Mouse (Mus musculus): ENCODE measurements at regions not wholly inside any gene's neighbourhood (a gene's known extent, or its start where the extent isn't known, plus 50 kb on each side); places are given as distances from the start of the nearest gene placed in this dataset.

DNA sequence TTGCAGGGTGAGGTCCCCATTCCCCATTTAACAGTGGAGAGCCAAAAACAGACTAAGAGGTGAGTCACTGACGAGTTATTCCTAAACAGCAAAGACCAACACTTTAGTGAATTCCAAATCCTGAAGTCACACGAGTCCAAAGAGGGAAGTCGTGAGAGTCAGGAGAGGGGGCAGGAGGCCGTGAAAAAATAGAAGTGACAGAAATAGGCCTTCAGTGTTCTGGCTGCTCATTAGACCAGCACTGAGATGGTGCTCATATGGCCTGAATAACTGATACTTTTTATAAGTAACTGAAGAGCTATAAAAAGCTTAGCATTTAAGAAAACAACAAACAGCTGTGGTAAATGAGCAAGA lies 68.5 kb upstream of the Bach2 start:
- Histone ChIP-seq H3K4me2 (peak overlapping the region; percentile 74), H3K4me1 (replicated peaks) (peaks cover 53% of the 10 kb centered on the region), H3K27me3 (no peaks in the 10 kb centered on the region), H3K27ac (peak overlapping the region; percentile 81), H3K9me3 (replicated peaks) (no peaks in the 10 kb centered on the region), H3K36me3 (no peaks in the 10 kb centered on the region), H3K4me3 (replicated peaks) (peak overlapping the region; percentile 56), H3K9ac (peak overlapping the region; percentile 52)
- DNase-seq (no peak), ATAC-seq (ENCODE audit: low read depth) (no peak)
- WGBS (ENCODE audit: insufficient replicate concordance) = 19% methylated on average over 4 of the region's 4 CpGs

DNA sequence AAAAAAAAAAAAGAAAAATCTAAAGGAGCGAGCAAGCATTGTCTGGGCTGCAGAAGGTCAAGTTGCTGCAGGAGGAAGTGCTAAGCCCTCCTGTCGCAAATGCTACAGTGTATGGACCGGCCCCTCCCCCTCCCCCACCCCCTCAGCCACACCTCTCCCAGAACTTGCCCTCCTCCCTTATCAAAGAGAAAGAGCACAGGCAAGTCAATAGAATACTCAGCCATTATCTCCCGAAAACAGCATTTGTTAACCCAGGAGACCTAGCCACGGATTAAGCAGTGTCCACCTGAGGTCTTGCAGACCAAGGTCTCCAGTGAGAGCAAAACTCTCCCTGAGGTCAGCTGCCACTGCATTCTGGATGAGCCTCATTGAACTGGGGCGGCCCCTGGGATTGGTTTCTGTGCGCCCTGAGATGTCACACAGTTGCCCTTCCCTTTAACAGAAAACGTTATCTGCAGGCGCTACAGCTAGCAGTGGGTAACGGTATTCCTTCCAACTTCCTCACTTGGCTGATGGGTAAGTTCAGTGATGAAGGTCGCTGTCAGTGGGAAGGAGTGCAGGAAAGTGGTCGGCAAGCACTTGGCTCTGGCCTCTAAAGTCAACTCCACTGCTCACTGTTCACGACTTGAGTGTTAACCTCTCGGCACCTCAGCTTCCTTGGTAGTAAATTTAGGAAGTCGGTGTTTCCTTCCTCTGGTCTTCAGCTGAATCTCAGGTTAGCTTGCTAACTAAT lies 68.0 kb upstream of the Bach2 start:
- Histone ChIP-seq H3K9ac (peak overlapping the region; percentile 52), H3K27me3 (no peaks in the 10 kb centered on the region), H3K4me1 (replicated peaks) (peaks cover 53% of the 10 kb centered on the region), H3K4me3 (replicated peaks) (peak overlapping the region; percentile 56), H3K4me2 (peak overlapping the region; percentile 74), H3K9me3 (replicated peaks) (no peaks in the 10 kb centered on the region), H3K36me3 (no peaks in the 10 kb centered on the region), H3K27ac (peak overlapping the region; percentile 90)
- ATAC-seq (ENCODE audit: low read depth) = peak; percentile 84
- WGBS (ENCODE audit: insufficient replicate concordance) = 7% methylated on average over 15 of the region's 15 CpGs
- peak; percentile 60 for DNase-seq

DNA sequence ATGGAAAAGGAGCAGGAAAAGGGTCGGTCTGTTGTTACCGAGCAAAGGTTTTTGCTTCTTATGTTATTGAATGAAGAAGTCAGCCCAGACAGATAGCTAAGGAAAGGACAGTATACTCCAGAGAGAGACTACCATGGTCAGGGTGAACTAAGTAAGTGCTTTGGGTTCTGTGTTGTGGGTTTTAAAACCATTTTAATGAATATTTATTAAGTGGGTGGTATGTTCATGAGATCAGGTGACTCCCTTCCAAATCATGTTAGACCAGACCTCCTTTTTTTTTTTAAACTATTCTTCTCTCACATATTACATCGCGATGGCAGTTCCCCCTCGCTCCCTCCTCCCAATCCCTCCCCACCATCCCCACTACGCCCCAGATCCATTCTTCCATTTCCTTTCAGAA lies 67.3 kb upstream of the Bach2 start:
- peaks cover 53% of the 10 kb centered on the region for H3K4me1 ChIP-seq (replicated peaks)
- no peaks in the 10 kb centered on the region for H3K27me3 ChIP-seq
- WGBS (ENCODE audit: insufficient replicate concordance) = 36% methylated on average over 6 of the region's 6 CpGs
- peak overlapping the region; percentile 90 for H3K27ac ChIP-seq
- H3K9me3 ChIP-seq (replicated peaks) = no peaks in the 10 kb centered on the region
- ATAC-seq (ENCODE audit: low read depth) (no peak), DNase-seq (no peak)
- H3K36me3 ChIP-seq = no peaks in the 10 kb centered on the region
- H3K4me2 ChIP-seq = peak overlapping the region; percentile 74
- H3K4me3 ChIP-seq (replicated peaks) = peak overlapping the region; percentile 56
- H3K9ac ChIP-seq = peak overlapping the region; percentile 52

DNA sequence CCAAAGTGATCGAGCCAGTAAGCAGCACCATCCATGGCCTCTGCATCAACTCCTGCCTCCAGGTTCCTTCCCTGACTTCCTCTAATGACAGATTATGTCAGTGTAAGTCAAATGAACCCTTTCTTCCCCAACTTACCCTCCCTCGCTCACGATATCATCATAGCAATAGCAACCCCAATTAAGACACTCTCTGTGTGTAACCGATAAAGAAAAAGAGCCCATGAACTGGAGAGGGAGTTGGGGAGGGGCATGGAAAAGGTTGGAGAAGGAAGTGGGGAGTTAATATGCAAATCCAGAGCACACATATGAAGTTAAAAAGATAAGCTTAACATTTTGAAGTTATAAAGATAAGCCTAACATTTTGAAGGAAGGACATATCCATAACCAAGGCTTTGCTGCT lies 65.6 kb upstream of the Bach2 start:
- Histone ChIP-seq H3K4me1 (replicated peaks) (peaks cover 70% of the 10 kb centered on the region), H3K9me3 (replicated peaks) (no peaks in the 10 kb centered on the region), H3K27me3 (no peaks in the 10 kb centered on the region), H3K27ac (peak overlapping the region; percentile 90), H3K4me3 (replicated peaks) (no peak overlapping the region), H3K36me3 (no peaks in the 10 kb centered on the region), H3K4me2 (peak overlapping the region; percentile 74), H3K9ac (no peak overlapping the region)
- ATAC-seq (ENCODE audit: low read depth) = peak; percentile 37
- DNase-seq = peak; percentile 48
- 40% methylated on average over 4 of the region's 4 CpGs for WGBS (ENCODE audit: insufficient replicate concordance)

DNA sequence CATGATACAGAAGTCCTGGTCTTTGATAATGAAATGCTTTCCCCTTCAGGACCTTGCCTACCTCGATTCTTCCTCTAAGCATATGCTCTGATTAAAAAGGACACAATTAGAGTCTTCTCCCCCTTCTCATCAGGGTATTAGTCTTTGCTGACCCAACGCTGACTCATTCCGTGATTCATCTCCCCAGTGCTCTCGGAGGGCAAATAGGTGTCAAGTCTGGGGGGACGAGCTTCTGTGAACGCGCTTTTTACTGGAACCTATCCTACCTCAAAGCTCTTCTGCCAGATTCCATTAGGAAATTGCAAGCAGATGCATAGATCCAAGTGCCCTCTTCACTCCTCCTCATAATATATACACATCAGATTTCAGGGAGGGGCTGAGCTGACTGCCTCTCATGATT lies 63.8 kb upstream of the Bach2 start:
- H3K4me1 ChIP-seq (replicated peaks) = peaks cover 72% of the 10 kb centered on the region
- no peaks in the 10 kb centered on the region for H3K27me3 ChIP-seq
- H3K4me2 ChIP-seq = no peak overlapping the region
- no peak overlapping the region for H3K9ac ChIP-seq
- no peak overlapping the region for H3K4me3 ChIP-seq (replicated peaks)
- H3K9me3 ChIP-seq (replicated peaks) = no peaks in the 10 kb centered on the region
- no peak for DNase-seq
- 72% methylated on average over 7 of the region's 7 CpGs for WGBS (ENCODE audit: insufficient replicate concordance)
- H3K27ac ChIP-seq = no peak overlapping the region
- H3K36me3 ChIP-seq = no peaks in the 10 kb centered on the region
- ATAC-seq (ENCODE audit: low read depth) = no peak

DNA sequence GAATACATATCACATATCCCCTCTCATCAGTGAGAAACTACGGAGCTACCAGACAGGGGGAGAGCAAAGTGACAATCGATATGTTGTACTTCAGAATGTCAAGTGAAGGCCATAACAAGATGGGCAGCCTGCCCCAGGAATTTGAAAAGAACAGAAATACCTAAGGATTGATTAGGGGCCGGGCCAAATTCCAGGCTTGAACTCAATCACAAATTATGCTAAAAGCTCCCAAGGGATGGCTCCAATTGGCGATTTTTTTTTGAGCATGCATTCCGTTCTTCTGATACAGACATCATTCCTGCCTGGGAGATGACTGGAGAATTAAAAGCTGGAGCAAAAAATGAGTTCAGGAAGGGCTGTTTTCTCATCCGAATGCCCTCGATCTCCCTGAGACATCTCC lies 63.4 kb upstream of the Bach2 start:
- Histone ChIP-seq H3K9me3 (replicated peaks) (no peaks in the 10 kb centered on the region), H3K4me1 (replicated peaks) (peaks cover 71% of the 10 kb centered on the region), H3K4me2 (no peak overlapping the region), H3K27me3 (no peaks in the 10 kb centered on the region), H3K27ac (no peak overlapping the region), H3K36me3 (no peaks in the 10 kb centered on the region), H3K4me3 (replicated peaks) (no peak overlapping the region), H3K9ac (no peak overlapping the region)
- no peak for ATAC-seq (ENCODE audit: low read depth)
- DNase-seq = no peak
- 79% methylated on average over 7 of the region's 7 CpGs for WGBS (ENCODE audit: insufficient replicate concordance)

DNA sequence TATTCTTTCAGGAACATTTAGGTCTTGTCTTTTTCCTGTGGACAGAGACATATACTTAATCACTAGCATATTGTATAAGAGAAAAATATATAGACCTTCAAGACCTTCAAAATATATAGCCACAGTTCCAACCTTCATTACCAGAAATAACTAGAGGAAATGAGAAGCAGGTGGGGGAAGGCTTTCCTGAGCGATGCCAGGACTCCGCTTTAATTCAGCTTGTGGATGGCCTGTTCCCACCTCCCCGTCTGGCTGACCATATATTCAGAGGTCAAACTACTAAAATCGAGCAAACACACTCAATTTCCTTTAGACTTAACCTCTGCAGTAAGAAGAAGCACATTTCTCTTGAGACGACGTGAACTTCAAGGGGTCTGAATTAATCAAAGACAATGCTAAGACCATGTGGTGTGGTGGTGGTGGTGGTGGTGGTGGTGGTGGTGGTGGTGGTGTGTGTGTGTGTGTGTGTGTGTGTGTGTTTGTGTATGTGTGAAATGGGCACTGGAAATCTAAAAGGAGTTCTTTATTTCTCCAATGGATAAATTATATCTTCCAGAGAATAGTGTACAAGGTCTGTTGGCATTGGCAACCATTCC lies 62.7 kb upstream of the Bach2 start:
- Histone ChIP-seq H3K4me1 (replicated peaks) (peaks cover 64% of the 10 kb centered on the region), H3K36me3 (no peaks in the 10 kb centered on the region), H3K4me3 (replicated peaks) (no peak overlapping the region), H3K4me2 (no peak overlapping the region), H3K9me3 (replicated peaks) (no peaks in the 10 kb centered on the region), H3K9ac (no peak overlapping the region), H3K27ac (no peak overlapping the region), H3K27me3 (no peaks in the 10 kb centered on the region)
- 75% methylated on average over 6 of the region's 6 CpGs for WGBS (ENCODE audit: insufficient replicate concordance)
- ATAC-seq (ENCODE audit: low read depth) (no peak), DNase-seq (no peak)

DNA sequence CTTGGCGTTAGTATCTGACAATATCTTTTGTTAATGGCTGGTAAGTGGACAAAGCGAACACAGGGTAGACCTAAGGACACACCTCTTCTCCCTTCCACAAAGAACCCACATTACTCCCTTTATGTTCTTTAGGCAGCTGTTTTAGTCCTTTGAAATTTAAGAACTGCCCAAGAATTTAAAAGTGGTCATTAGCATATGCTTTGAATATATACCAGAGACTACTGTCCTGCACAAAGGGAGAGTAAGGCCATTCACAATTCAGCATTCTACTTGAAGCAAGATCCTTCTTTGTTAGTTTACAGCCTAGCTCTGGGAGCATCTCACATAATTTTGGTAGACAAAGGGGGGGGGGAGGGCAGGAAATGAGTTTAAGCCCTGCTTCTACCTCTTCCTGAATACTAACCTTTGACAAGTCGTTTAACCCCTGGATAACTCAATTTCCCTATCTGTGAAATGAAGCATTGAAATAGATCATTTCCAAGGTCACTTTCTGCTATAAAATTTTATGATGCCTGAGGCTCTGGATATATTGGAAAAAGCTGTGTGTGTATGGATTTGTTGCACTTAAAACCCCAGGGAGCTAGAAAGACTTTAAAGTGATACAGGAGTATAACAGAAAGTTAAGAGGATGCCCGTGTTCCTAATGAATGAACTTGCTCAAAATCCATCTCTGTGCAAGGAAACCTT lies 62.0 kb upstream of the Bach2 start:
- H3K36me3 ChIP-seq = no peaks in the 10 kb centered on the region
- H3K4me3 ChIP-seq (replicated peaks) = no peak overlapping the region
- no peak overlapping the region for H3K4me2 ChIP-seq
- WGBS (ENCODE audit: insufficient replicate concordance) = 57% methylated on average over 4 of the region's 4 CpGs
- no peak for DNase-seq
- H3K27me3 ChIP-seq = no peaks in the 10 kb centered on the region
- no peak overlapping the region for H3K27ac ChIP-seq
- peaks cover 57% of the 10 kb centered on the region for H3K4me1 ChIP-seq (replicated peaks)
- H3K9me3 ChIP-seq (replicated peaks) = no peaks in the 10 kb centered on the region
- ATAC-seq (ENCODE audit: low read depth) = no peak
- no peak overlapping the region for H3K9ac ChIP-seq

DNA sequence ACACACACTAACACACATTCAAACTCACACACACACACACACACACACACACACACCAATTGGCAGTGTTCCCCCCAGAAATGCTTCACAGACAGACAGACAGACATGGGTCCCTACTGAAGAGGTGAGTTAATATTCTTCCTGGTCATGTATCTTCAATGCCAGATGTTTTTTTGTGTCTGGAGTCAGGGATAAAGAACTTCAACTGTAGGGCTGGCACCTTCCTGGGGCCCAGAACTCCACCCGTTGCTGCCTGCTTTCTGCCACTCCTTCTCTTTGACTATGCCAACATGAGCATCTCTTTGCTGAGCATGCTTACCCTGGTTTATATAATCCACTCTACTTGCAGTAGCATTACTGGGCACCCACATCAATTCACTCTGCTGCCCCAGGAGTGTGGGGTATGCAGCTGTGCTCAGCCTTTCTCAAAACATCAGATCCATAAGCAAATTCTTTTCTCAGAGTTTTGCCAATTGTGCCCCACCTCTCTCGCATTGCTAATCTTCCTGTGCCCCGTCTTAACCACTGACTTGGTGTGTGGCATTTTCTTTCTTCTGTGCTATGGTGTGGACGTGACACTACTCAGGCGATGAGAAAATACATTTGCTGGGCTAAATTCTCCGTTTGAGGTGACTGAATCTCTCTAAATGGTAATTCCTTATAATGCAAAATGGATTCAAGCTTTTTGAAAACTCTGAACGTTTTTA lies 60.5 kb upstream of the Bach2 start:
- Histone ChIP-seq H3K4me3 (replicated peaks) (no peak overlapping the region), H3K27ac (peak overlapping the region; percentile 73), H3K27me3 (no peaks in the 10 kb centered on the region), H3K36me3 (no peaks in the 10 kb centered on the region), H3K9ac (peak overlapping the region; percentile 30; the same call in 1 of the 2 replicates), H3K4me1 (replicated peaks) (peaks cover 42% of the 10 kb centered on the region), H3K4me2 (peak overlapping the region; percentile 46), H3K9me3 (replicated peaks) (no peaks in the 10 kb centered on the region)
- 37% methylated on average over 7 of the region's 7 CpGs for WGBS (ENCODE audit: insufficient replicate concordance)
- ATAC-seq (ENCODE audit: low read depth) (peak; percentile 83), DNase-seq (peak; percentile 41)

DNA sequence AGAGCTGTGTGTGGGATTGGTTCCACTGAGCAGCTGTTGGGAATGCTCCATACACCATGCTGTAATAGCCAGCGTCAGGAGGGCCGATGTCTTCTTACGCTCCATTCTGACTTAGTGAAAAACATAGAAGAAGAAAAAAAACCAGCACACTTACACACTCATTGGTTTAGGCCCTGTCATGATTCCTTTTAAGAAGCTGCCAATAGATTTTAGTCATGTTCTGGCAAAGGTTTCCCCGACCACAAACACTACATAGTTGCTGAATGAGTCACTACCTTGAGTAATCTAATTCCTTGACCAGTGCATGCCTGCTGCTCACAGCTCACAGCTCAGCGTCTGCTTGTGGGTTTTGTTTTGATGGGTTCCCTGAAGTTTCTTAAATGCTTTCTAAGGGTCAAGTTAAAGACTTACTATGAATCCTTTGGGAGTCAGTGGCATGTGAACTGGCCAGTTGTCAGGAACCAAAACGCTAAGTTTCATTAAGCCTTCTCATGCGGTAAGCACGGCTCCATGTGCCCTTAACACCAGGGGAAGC lies 58.8 kb upstream of the Bach2 start:
- H3K9ac ChIP-seq = no peak overlapping the region
- DNase-seq = no peak
- no peaks in the 10 kb centered on the region for H3K9me3 ChIP-seq (replicated peaks)
- no peak overlapping the region for H3K4me2 ChIP-seq
- H3K4me1 ChIP-seq (replicated peaks) = peaks cover 36% of the 10 kb centered on the region
- no peaks in the 10 kb centered on the region for H3K27me3 ChIP-seq
- ATAC-seq (ENCODE audit: low read depth) = no peak
- no peak overlapping the region for H3K27ac ChIP-seq
- 65% methylated on average over 8 of the region's 8 CpGs for WGBS (ENCODE audit: insufficient replicate concordance)
- H3K36me3 ChIP-seq = no peaks in the 10 kb centered on the region
- H3K4me3 ChIP-seq (replicated peaks) = no peak overlapping the region

DNA sequence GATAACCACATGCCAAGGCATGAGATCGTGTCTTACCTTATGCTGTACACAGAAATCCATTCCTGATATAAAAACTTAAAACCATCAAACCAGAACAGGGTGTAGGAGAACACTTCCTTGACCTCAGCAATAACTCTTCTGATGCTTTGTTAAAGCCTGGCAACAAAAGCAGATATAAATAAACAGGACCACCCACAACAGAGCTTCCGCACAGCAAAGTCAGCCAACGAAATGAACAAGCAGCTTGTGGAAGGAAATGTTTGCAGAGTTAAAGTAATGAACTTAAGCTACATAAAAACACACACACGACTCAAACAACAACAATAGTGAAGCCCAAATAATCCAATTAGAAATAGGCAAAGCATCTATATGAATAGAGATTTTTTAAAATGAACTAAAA lies 54.8 kb upstream of the Bach2 start:
- no peaks in the 10 kb centered on the region for H3K27me3 ChIP-seq
- WGBS (ENCODE audit: insufficient replicate concordance) = 65% methylated on average over 4 of the region's 4 CpGs
- no peaks in the 10 kb centered on the region for H3K9me3 ChIP-seq (replicated peaks)
- H3K27ac ChIP-seq = no peak overlapping the region
- no peak for DNase-seq
- no peak overlapping the region for H3K4me3 ChIP-seq (replicated peaks)
- no peaks in the 10 kb centered on the region for H3K36me3 ChIP-seq
- H3K4me1 ChIP-seq (replicated peaks) = peaks cover 11% of the 10 kb centered on the region
- H3K4me2 ChIP-seq = no peak overlapping the region
- ATAC-seq (ENCODE audit: low read depth) = no peak
- H3K9ac ChIP-seq = no peak overlapping the region

Measured in liver, embryonic 13.5 days (tissue).